9 mouse cellular contexts compared by ENCODE assay signal in genomic region chr1:171071726-171072125, GRCm38 (mm10). TPM values are rescaled to one million over a fixed set of nuclear protein-coding genes. Genes with fewer than 3 reads are reported as not detected.
A peak's percentile ranks its signal among the peaks of the same experiment; 100 is the strongest.
DNase-seq lines count a peak whose midpoint lies in the region; ATAC-seq and TF ChIP-seq lines count a peak whose summit lies in the region.
"Not testable (repeated sequence)": the region's sequence is repeated elsewhere in the genome, so short reads cannot be mapped to it uniquely, and the experiment has no call there.
"Had no signal": no experiment of that assay in that cellular context is flagged by ENCODE, and none has a peak within 500 bp of the region (broad histone marks: within the 10 kb centered on the region; RNA-seq: fewer than 3 reads in every experiment).

No protein-coding gene starts in this region.

- not testable (repeated sequence) for TF ChIP-seq CTCF in forebrain, postnatal 0 days (IDR thresholded peaks at IDR 0.05; ENCODE audit: low read depth); intestine, postnatal 0 days (IDR thresholded peaks at IDR 0.05; ENCODE audit: low read depth)

- H3K27ac ChIP-seq in embryonic facial prominence, embryonic 13.5 days; forebrain, postnatal 0 days (ENCODE audit: low read depth, low read length); hindbrain, embryonic 11.5 days (ENCODE audit: low read depth, low read length); intestine, postnatal 0 days (ENCODE audit: low read depth, low read length); liver, embryonic 13.5 days; neural tube, embryonic 12.5 days: not testable (repeated sequence)

- H3K36me3 ChIP-seq in embryonic facial prominence, embryonic 13.5 days; forebrain, postnatal 0 days (ENCODE audit: insufficient read depth); hindbrain, embryonic 11.5 days (ENCODE audit: control insufficient read depth, insufficient read depth, low read length); intestine, postnatal 0 days (ENCODE audit: control insufficient read depth, insufficient read depth); liver, embryonic 13.5 days; neural tube, embryonic 12.5 days: not testable (repeated sequence)

- H3K9ac ChIP-seq in embryonic facial prominence, embryonic 13.5 days; forebrain, postnatal 0 days; hindbrain, embryonic 11.5 days (ENCODE audit: low read depth, low read length); intestine, postnatal 0 days (ENCODE audit: low read depth, low read length); liver, embryonic 13.5 days; neural tube, embryonic 12.5 days: not testable (repeated sequence)

- 0% methylated on average over 1 of the region's 35 CpGs for WGBS in embryonic facial prominence, embryonic 13.5 days
- WGBS in forebrain, postnatal 0 days = no CpG with 5 or more reads among the region's 35 CpGs
- WGBS in hindbrain, embryonic 11.5 days = no CpG with 5 or more reads among the region's 35 CpGs
- WGBS in intestine, postnatal 0 days = no CpG with 5 or more reads among the region's 35 CpGs
- WGBS in liver, embryonic 13.5 days (ENCODE audit: insufficient replicate concordance) = 0% methylated on average over 1 of the region's 35 CpGs
- WGBS in neural tube, embryonic 12.5 days = no CpG with 5 or more reads among the region's 35 CpGs

- H3K27me3 ChIP-seq in embryonic facial prominence, embryonic 13.5 days = peaks cover 35% of the 10 kb centered on the region
- not testable (repeated sequence) for H3K27me3 ChIP-seq in forebrain, postnatal 0 days (ENCODE audit: insufficient read depth, low read length)
- peaks cover 19% of the 10 kb centered on the region for H3K27me3 ChIP-seq in hindbrain, embryonic 11.5 days (ENCODE audit: control insufficient read depth, insufficient read depth, low read length)
- peaks cover 18% of the 10 kb centered on the region for H3K27me3 ChIP-seq in intestine, postnatal 0 days (replicated peaks; ENCODE audit: control insufficient read depth, insufficient read depth, low read length)
- peaks cover 35% of the 10 kb centered on the region for H3K27me3 ChIP-seq in liver, embryonic 13.5 days
- H3K27me3 ChIP-seq in neural tube, embryonic 12.5 days (replicated peaks) = peaks cover 29% of the 10 kb centered on the region

- peak; percentile 32; the same call in 1 of the 2 replicates for ATAC-seq in embryonic facial prominence, embryonic 13.5 days (ENCODE audit: insufficient number of reproducible peaks, insufficient read depth, low FRiP score, low TSS enrichment, low read depth)
- peak; percentile 55 for ATAC-seq in forebrain, postnatal 0 days
- ATAC-seq in hindbrain, embryonic 11.5 days (ENCODE audit: low FRiP score) = peak; percentile 56
- peak; percentile 63 for ATAC-seq in intestine, postnatal 0 days
- peak; percentile 73 for ATAC-seq in liver, embryonic 13.5 days (ENCODE audit: low read depth)
- peak; percentile 30 for ATAC-seq in megakaryocyte-erythroid progenitor cell, adult 5-6 weeks (replicated peaks; ENCODE audit: low FRiP score, low TSS enrichment, poor library complexity, severe bottlenecking)
- peak; percentile 51 for ATAC-seq in neural tube, embryonic 12.5 days (ENCODE audit: low FRiP score, low read depth)

- H3K4me2 ChIP-seq in embryonic facial prominence, embryonic 13.5 days; forebrain, postnatal 0 days (ENCODE audit: low read depth); hindbrain, embryonic 11.5 days (replicated peaks; ENCODE audit: low read depth, low read length); intestine, postnatal 0 days (replicated peaks; ENCODE audit: low read depth); liver, embryonic 13.5 days; neural tube, embryonic 12.5 days (replicated peaks): not testable (repeated sequence)

- not testable (repeated sequence) for H3K4me1 ChIP-seq in embryonic facial prominence, embryonic 13.5 days; forebrain, postnatal 0 days (ENCODE audit: insufficient read depth); hindbrain, embryonic 11.5 days (replicated peaks; ENCODE audit: control insufficient read depth, insufficient read depth, low read length); intestine, postnatal 0 days (replicated peaks; ENCODE audit: control insufficient read depth, insufficient read depth, low read length); liver, embryonic 13.5 days (replicated peaks); neural tube, embryonic 12.5 days

- not testable (repeated sequence) for H3K9me3 ChIP-seq in embryonic facial prominence, embryonic 13.5 days; forebrain, postnatal 0 days (ENCODE audit: low read length); hindbrain, embryonic 11.5 days (ENCODE audit: control insufficient read depth, low read length); intestine, postnatal 0 days (ENCODE audit: control insufficient read depth); liver, embryonic 13.5 days (replicated peaks); neural tube, embryonic 12.5 days

- H3K4me3 ChIP-seq in embryonic facial prominence, embryonic 13.5 days; forebrain, postnatal 0 days (ENCODE audit: low read depth, low read length); hindbrain, embryonic 11.5 days (ENCODE audit: low read depth, low read length); intestine, postnatal 0 days (ENCODE audit: low read depth, low read length); liver, embryonic 13.5 days (replicated peaks); neural tube, embryonic 12.5 days: not testable (repeated sequence)

- DNase-seq in forebrain, postnatal 0 days; hindbrain, embryonic 11.5 days (ENCODE audit: low spot score); liver, embryonic 13.5 days: not testable (repeated sequence)

RNA-seq across cellular contexts. Expression of gene Fcgr3, which starts 7.0 kb away (rescaled TPM):
- 9.4 and 10.1 TPM in 2 replicates for polyA plus RNA-seq in embryonic facial prominence, embryonic 13.5 days (2015; fragmentation: Nextera tagmentation; extraction: Ambion mirVana)
- 13.5 and 14.9 TPM in 2 replicates for total RNA-seq in forebrain, postnatal 0 days (2014; rRNA removed)
- polyA plus RNA-seq in forebrain, postnatal 0 days (2015; fragmentation: Nextera tagmentation; extraction: Ambion mirVana) = 13.9 and 14.6 TPM in 2 replicates
- 9.6 TPM in 2 replicates for polyA plus RNA-seq in hindbrain, embryonic 11.5 days (2014; fragmentation: Nextera tagmentation; extraction: Ambion mirVana)
- 13.9 and 15.8 TPM in 2 replicates for polyA plus RNA-seq in intestine, postnatal 0 days (2015; fragmentation: Nextera tagmentation; extraction: Ambion mirVana)
- polyA plus RNA-seq in liver, embryonic 13.5 days (2015; fragmentation: Nextera tagmentation; extraction: Ambion mirVana) = 17.9 and 23.1 TPM in 2 replicates
- 1.4 and 6.3 TPM in 2 replicates for total RNA-seq in megakaryocyte-erythroid progenitor cell, adult 5-6 weeks (2014; fragmentation: Nextera tagmentation)
- 1.9 and 2.2 TPM in 2 replicates for total RNA-seq in megakaryocyte-erythroid progenitor cell, adult 5-6 weeks (2017)
- 6.9 and 7.4 TPM in 2 replicates for polyA plus RNA-seq in neural tube, embryonic 12.5 days (2016; fragmentation: Nextera tagmentation; extraction: Ambion mirVana)

RNA-seq across cellular contexts. Expression of gene Cfap126, which starts 42.0 kb away (rescaled TPM):
- 1.3 and 2.1 TPM in 2 replicates for polyA plus RNA-seq in embryonic facial prominence, embryonic 13.5 days (2015; fragmentation: Nextera tagmentation; extraction: Ambion mirVana)
- total RNA-seq in forebrain, postnatal 0 days (2014; rRNA removed) = 1.7 and 2.4 TPM in 2 replicates
- polyA plus RNA-seq in forebrain, postnatal 0 days (2015; fragmentation: Nextera tagmentation; extraction: Ambion mirVana) = 11.7 and 13.7 TPM in 2 replicates
- 8.7 and 10.5 TPM in 2 replicates for polyA plus RNA-seq in hindbrain, embryonic 11.5 days (2014; fragmentation: Nextera tagmentation; extraction: Ambion mirVana)
- polyA plus RNA-seq in intestine, postnatal 0 days (2015; fragmentation: Nextera tagmentation; extraction: Ambion mirVana) = 1.9 and 2.9 TPM in 2 replicates
- 1.8 and 2.5 TPM in 2 replicates for polyA plus RNA-seq in liver, embryonic 13.5 days (2015; fragmentation: Nextera tagmentation; extraction: Ambion mirVana)
- total RNA-seq in megakaryocyte-erythroid progenitor cell, adult 5-6 weeks (2014; fragmentation: Nextera tagmentation) = 12.6 and 18.9 TPM in 2 replicates
- 4.3 and 11.8 TPM in 2 replicates for total RNA-seq in megakaryocyte-erythroid progenitor cell, adult 5-6 weeks (2017)
- 1.7 and 2.3 TPM in 2 replicates for polyA plus RNA-seq in neural tube, embryonic 12.5 days (2016; fragmentation: Nextera tagmentation; extraction: Ambion mirVana)

RNA-seq across cellular contexts. Expression of gene Fcgr4, which starts 53.0 kb away (rescaled TPM):
- polyA plus RNA-seq in embryonic facial prominence, embryonic 13.5 days (2015; fragmentation: Nextera tagmentation; extraction: Ambion mirVana) = 0.41 and 0.55 TPM in 2 replicates
- 0.76 TPM in 1 of 2 replicates, not detected in the other for total RNA-seq in forebrain, postnatal 0 days (2014; rRNA removed)
- polyA plus RNA-seq in forebrain, postnatal 0 days (2015; fragmentation: Nextera tagmentation; extraction: Ambion mirVana) = 0.44 and 0.67 TPM in 2 replicates
- 0.39 and 0.62 TPM in 2 replicates for polyA plus RNA-seq in hindbrain, embryonic 11.5 days (2014; fragmentation: Nextera tagmentation; extraction: Ambion mirVana)
- polyA plus RNA-seq in intestine, postnatal 0 days (2015; fragmentation: Nextera tagmentation; extraction: Ambion mirVana) = 2.7 and 3.7 TPM in 2 replicates
- polyA plus RNA-seq in liver, embryonic 13.5 days (2015; fragmentation: Nextera tagmentation; extraction: Ambion mirVana) = 2.0 and 2.4 TPM in 2 replicates
- 0.40 TPM in 1 of 2 replicates, not detected in the other for total RNA-seq in megakaryocyte-erythroid progenitor cell, adult 5-6 weeks (2014; fragmentation: Nextera tagmentation)
- not detected in 2 replicates for total RNA-seq in megakaryocyte-erythroid progenitor cell, adult 5-6 weeks (2017)
- 0.20 and 0.22 TPM in 2 replicates for polyA plus RNA-seq in neural tube, embryonic 12.5 days (2016; fragmentation: Nextera tagmentation; extraction: Ambion mirVana)
- total RNA-seq: gastrocnemius, postnatal 14 days; heart, postnatal 10 days had no signal
